Mouse (Mus musculus): ENCODE results near the gene Col25a1.

DNA sequence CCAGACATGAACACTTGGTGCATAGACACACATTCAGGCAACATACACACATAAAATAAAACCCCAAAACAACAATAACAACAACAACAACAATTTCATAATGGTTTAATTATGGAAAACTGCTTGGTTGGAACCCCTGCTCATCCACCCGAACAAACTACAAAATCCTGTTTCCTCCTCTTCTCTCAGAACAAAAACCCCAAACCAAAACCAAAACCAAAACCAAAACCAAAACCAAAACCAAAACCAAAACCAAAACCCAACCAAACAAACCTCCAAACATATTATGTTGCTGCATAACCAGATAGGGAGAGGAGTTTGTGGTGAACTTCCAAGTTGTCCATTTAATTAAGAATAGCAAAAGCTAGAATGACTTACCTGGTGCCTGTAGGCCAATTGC, 17.9 kb downstream of the Col25a1 start:
- TF ChIP-seq POLR2A (IDR thresholded peaks at IDR 0.05; ENCODE audit: low read depth, low read length), result no peak
- TF ChIP-seq CTCF (conservative IDR thresholded peaks at IDR 0.05; ENCODE audit: insufficient read depth, insufficient read length, low read depth, low read length), result no peak
